Mouse (Mus musculus) embryonic facial prominence, embryonic 12.5 days (tissue): Measurements from ENCODE around the gene Mfap2. TPM values are rescaled to one million over a fixed set of nuclear protein-coding genes. Genes with fewer than 3 reads are reported as not detected.

Source experiments
- ATAC-seq: fragments of 200-750 bp; cut with Nextera tagmentation; 2 replicates; pipeline ENCODE4 v1.8.0; 2017; ENCODE audit not compliant: insufficient number of reproducible peaks, insufficient read depth, low FRiP score, low TSS enrichment
- H3K27ac ChIP-seq: fragments of 300-500 bp; sonication (generic); 2 replicates; pipeline ENCODE4 v1.5.1; 2016; ENCODE audit warnings: mild to moderate bottlenecking
- H3K27me3 ChIP-seq: fragments of 300-500 bp; sonication (generic); 2 replicates; pipeline ENCODE4 v1.6.1; 2016; ENCODE audit warnings: mild to moderate bottlenecking, moderate library complexity
- H3K36me3 ChIP-seq: fragments of 300-500 bp; sonication (generic); 2 replicates; pipeline ENCODE4 v1.6.1; 2016; ENCODE audit warnings: mild to moderate bottlenecking
- H3K4me1 ChIP-seq: fragments of 300-500 bp; sonication (generic); 2 replicates; pipeline ENCODE4 v1.6.1; 2016
- H3K4me2 ChIP-seq: fragments of 300-500 bp; sonication (generic); replicated peaks from 2 replicates; pipeline ENCODE4 v1.6.1; 2016; ENCODE audit warnings: mild to moderate bottlenecking, moderate library complexity
- H3K4me3 ChIP-seq: fragments of 300-500 bp; sonication (generic); 2 replicates; pipeline ENCODE4 v1.5.1; 2016; ENCODE audit warnings: mild to moderate bottlenecking
- H3K9ac ChIP-seq: fragments of 300-500 bp; sonication (generic); 2 replicates; pipeline ENCODE4 v1.6.1; 2016; ENCODE audit warnings: mild to moderate bottlenecking, moderate library complexity
- H3K9me3 ChIP-seq: fragments of 300-500 bp; sonication (generic); 2 replicates; pipeline ENCODE4 v1.6.1; 2016; ENCODE audit warnings: mild to moderate bottlenecking, moderate library complexity
- WGBS: fragments of 180-500 bp; shearing (Covaris S2); methylation state at CpG from one replicate; pipeline ENCODE4 v1.1.7; 2016; 5-methylcytosine and 5-hydroxymethylcytosine counted together
- polyA plus RNA-seq: library from polyadenylated mRNA; unstranded; fragments of >200 nt; fragmentation: Nextera tagmentation; extraction: Ambion mirVana; gene quantifications from 2 replicates; pipeline ENCODE4 v1.2.1, GENCODE M21; 2016

Gene Mfap2
- polyA plus RNA-seq, 1 experiment from 2014 or later, result 646 TPM

- Histone ChIP-seq H3K27me3 (no peaks in the 10 kb centered on the region), H3K27ac (no peak overlapping the region), H3K9me3 (no peaks in the 10 kb centered on the region), H3K9ac (no peak overlapping the region), H3K4me3 (no peak overlapping the region), H3K36me3 (peaks cover 18% of the 10 kb centered on the region), H3K4me2 (no peak overlapping the region), H3K4me1 (peaks cover 17% of the 10 kb centered on the region)
- 92% methylated on average over 14 of the region's 14 CpGs for WGBS
- no peak for ATAC-seq
Measured at GRCm38 (mm10) chr4:140989447-140989846, 20.8 kb upstream of the Mfap2 start.

GRCm38 (mm10) chr4:140992215-140992614, 18.0 kb upstream of the Mfap2 start:
- Histone ChIP-seq H3K4me3 (no peak overlapping the region), H3K4me1 (peaks cover 17% of the 10 kb centered on the region), H3K27ac (no peak overlapping the region), H3K9ac (no peak overlapping the region), H3K4me2 (no peak overlapping the region), H3K9me3 (no peaks in the 10 kb centered on the region), H3K36me3 (peaks cover 46% of the 10 kb centered on the region), H3K27me3 (no peaks in the 10 kb centered on the region)
- ATAC-seq, result no peak
- WGBS, result 76% methylated on average over 20 of the region's 20 CpGs

DNA sequence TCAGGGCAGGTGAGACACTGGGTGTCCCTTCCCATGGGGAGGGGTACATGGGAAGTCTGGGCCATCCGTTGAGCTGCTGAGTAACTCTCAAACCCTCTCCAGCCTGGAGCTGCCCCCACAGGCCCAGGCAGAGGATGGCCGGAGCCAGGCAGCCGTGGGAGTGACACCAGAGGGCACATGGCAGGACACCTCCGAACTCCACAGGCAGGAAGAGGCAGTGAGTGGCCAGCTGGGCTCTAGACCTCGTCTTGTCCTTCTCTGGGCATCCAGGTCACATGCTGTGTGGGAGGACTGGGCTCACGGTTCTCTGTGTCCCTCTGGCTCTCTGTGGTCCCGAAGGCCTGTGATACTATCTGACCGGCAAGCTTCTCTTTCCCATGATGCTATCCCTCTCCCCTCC, 16.4 kb upstream of the Mfap2 start:
- H3K9me3 ChIP-seq, result no peaks in the 10 kb centered on the region
- WGBS, result 82% methylated on average over 8 of the region's 8 CpGs
- H3K27ac ChIP-seq, result no peak overlapping the region
- no peak overlapping the region for H3K9ac ChIP-seq
- H3K4me3 ChIP-seq, result no peak overlapping the region
- H3K4me1 ChIP-seq, result 0 out of 2 replicates have a peak, but pooled peaks cover 3% of the 10 kb centered on the region
- no peaks in the 10 kb centered on the region for H3K27me3 ChIP-seq
- ATAC-seq, result no peak
- H3K36me3 ChIP-seq, result peaks cover 59% of the 10 kb centered on the region
- no peak overlapping the region for H3K4me2 ChIP-seq

DNA sequence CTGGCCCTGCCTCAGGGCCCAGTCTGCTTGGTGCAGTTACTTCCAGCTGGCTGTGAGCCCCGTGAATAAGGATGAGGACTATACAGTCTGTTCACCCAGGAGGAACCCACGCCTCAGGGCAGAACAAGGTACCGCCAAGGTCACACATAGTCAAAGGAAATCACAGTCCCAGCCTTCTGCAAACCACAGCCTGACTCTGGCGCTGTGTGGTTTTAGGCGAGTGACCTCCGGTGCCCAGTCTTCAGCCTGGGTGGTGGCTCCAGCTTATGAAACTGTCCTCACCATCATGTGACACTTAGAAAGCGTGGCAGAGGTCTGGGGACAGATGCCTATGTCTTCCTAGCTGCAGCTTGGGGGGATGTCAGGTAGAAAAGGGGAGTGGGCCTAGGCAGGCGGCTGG, 14.4 kb upstream of the Mfap2 start:
- H3K9ac ChIP-seq, result no peak overlapping the region
- no peak overlapping the region for H3K4me3 ChIP-seq
- no peaks in the 10 kb centered on the region for H3K4me1 ChIP-seq
- H3K27me3 ChIP-seq, result no peaks in the 10 kb centered on the region
- H3K27ac ChIP-seq, result no peak overlapping the region
- no peaks in the 10 kb centered on the region for H3K9me3 ChIP-seq
- H3K36me3 ChIP-seq, result peaks cover 77% of the 10 kb centered on the region
- no peak for ATAC-seq
- 86% methylated on average over 8 of the region's 8 CpGs for WGBS
- no peak overlapping the region for H3K4me2 ChIP-seq

DNA sequence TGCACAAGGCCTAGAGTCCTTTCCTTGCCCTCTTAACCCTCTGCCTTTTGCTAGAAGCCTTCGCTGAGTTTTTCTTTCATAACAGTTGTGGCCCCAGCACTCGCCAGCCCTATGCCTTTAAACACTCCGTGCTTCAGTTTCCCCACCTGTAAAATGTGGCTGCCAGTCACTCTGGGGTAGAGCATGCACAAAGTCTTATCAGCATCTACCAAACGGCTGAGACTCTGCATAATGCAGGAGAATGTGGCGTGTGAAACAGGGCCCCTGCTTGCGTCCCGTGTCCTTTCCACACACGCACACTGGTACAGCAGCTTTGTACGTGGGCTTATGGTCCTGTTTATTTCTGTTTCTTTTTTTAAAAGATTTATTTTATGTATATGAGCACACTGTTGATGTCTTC, 13.4 kb upstream of the Mfap2 start:
- Histone ChIP-seq H3K27me3 (no peaks in the 10 kb centered on the region), H3K36me3 (peaks cover 87% of the 10 kb centered on the region), H3K9me3 (no peaks in the 10 kb centered on the region), H3K4me3 (no peak overlapping the region), H3K4me1 (no peaks in the 10 kb centered on the region), H3K4me2 (no peak overlapping the region), H3K9ac (no peak overlapping the region), H3K27ac (no peak overlapping the region)
- ATAC-seq, result no peak
- WGBS, result 95% methylated on average over 9 of the region's 9 CpGs

GRCm38 (mm10) chr4:141005983-141006382, 4.2 kb upstream of the Mfap2 start:
- Histone ChIP-seq H3K4me2 (no peak overlapping the region), H3K9me3 (no peaks in the 10 kb centered on the region), H3K36me3 (peaks cover 73% of the 10 kb centered on the region), H3K4me1 (0 out of 2 replicates have a peak, but pooled peaks cover 5% of the 10 kb centered on the region), H3K27ac (no peak overlapping the region), H3K27me3 (no peaks in the 10 kb centered on the region), H3K9ac (no peak overlapping the region), H3K4me3 (no peak overlapping the region)
- WGBS, result 83% methylated on average over 13 of the region's 13 CpGs
- no peak for ATAC-seq

- H3K4me1 ChIP-seq, result peaks cover 20% of the 10 kb centered on the region
- no peaks in the 10 kb centered on the region for H3K27me3 ChIP-seq
- H3K36me3 ChIP-seq, result peaks cover 58% of the 10 kb centered on the region
- 91% methylated on average over 8 of the region's 8 CpGs for WGBS
- no peak overlapping the region for H3K9ac ChIP-seq
- H3K4me3 ChIP-seq, result no peak overlapping the region
- ATAC-seq, result no peak
- no peak overlapping the region for H3K4me2 ChIP-seq
- no peaks in the 10 kb centered on the region for H3K9me3 ChIP-seq
- no peak overlapping the region for H3K27ac ChIP-seq
Measured at GRCm38 (mm10) chr4:141008028-141008427, 2.2 kb upstream of the Mfap2 start.

- peak; percentile 83 for ATAC-seq
- peaks cover 20% of the 10 kb centered on the region for H3K4me1 ChIP-seq
- no peaks in the 10 kb centered on the region for H3K9me3 ChIP-seq
- H3K27ac ChIP-seq, result peak overlapping the region; percentile 96
- peak overlapping the region; percentile 93 for H3K9ac ChIP-seq
- H3K4me3 ChIP-seq, result peak overlapping the region; percentile 71
- 1% methylated on average over 26 of the region's 26 CpGs for WGBS
- H3K27me3 ChIP-seq, result no peaks in the 10 kb centered on the region
- peaks cover 59% of the 10 kb centered on the region for H3K36me3 ChIP-seq
- H3K4me2 ChIP-seq, result peak overlapping the region; percentile 83
Measured at GRCm38 (mm10) chr4:141010526-141010925, 308 bp downstream of the Mfap2 start.

GRCm38 (mm10) chr4:141010941-141011429, 767 bp downstream of the Mfap2 start:
- H3K27me3 ChIP-seq, result no peaks in the 10 kb centered on the region
- ATAC-seq, result peak; percentile 42; the same call in 1 of the 2 replicates
- H3K4me3 ChIP-seq, result peak overlapping the region; percentile 71
- H3K4me1 ChIP-seq, result peaks cover 20% of the 10 kb centered on the region
- peaks cover 59% of the 10 kb centered on the region for H3K36me3 ChIP-seq
- H3K27ac ChIP-seq, result peak overlapping the region; percentile 96
- H3K4me2 ChIP-seq, result peak overlapping the region; percentile 83
- no peaks in the 10 kb centered on the region for H3K9me3 ChIP-seq
- WGBS, result 0% methylated on average over 17 of the region's 17 CpGs
- H3K9ac ChIP-seq, result peak overlapping the region; percentile 93

DNA sequence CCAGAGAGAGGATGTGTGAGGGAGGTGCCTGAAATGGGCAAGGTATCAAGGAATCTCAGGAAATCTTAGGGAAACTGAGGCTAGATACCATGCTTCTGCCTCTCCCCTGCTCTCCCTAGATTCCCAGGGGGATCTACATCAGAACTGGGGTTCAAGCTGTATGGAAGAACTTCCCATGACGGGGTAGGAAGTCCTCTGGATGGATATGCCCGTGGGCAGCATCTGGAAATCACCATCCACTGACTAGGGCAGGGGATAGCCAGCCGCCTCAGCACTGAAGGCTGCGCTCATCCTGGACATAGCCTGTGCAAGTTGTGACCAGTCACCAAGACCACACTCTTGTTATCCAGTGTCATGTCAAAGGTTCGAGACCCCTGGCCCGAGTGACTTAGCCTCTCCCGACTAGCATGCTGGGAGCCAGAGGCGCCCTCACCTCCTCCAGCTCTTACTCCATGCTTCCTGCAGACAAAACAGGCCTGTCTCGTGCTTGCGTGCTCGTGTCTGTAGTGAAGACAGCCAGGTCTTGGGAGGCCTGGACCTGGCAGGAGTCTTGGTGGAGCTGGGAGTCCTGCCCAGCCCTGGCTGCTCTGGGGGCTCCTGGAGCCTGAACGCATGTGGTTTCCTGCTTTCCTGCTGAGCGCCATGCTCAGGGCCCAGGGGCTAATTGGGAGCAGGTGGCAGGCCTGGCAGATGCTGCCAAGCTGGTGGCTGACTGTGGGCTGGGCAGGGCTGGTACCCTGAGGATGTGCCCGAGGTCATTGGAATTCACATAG, 1.5 kb downstream of the Mfap2 start:
- Histone ChIP-seq H3K4me1 (peaks cover 22% of the 10 kb centered on the region), H3K36me3 (peaks cover 59% of the 10 kb centered on the region), H3K27ac (peak overlapping the region; percentile 96), H3K9me3 (no peaks in the 10 kb centered on the region), H3K27me3 (no peaks in the 10 kb centered on the region), H3K4me2 (peak overlapping the region; percentile 83), H3K9ac (peak overlapping the region; percentile 93), H3K4me3 (peak overlapping the region; percentile 71)
- no peak for ATAC-seq
- 21% methylated on average over 14 of the region's 14 CpGs for WGBS

- H3K27me3 ChIP-seq, result no peaks in the 10 kb centered on the region
- ATAC-seq, result no peak
- H3K4me2 ChIP-seq, result peak overlapping the region; percentile 83
- peak overlapping the region; percentile 71; the same call in 1 of the 2 replicates for H3K4me3 ChIP-seq
- H3K36me3 ChIP-seq, result peaks cover 59% of the 10 kb centered on the region
- H3K9ac ChIP-seq, result peak overlapping the region; percentile 9; the same call in 1 of the 2 replicates
- peak overlapping the region; percentile 96 for H3K27ac ChIP-seq
- H3K4me1 ChIP-seq, result peaks cover 30% of the 10 kb centered on the region
- 79% methylated on average over 10 of the region's 10 CpGs for WGBS
- H3K9me3 ChIP-seq, result no peaks in the 10 kb centered on the region
Measured at GRCm38 (mm10) chr4:141012558-141012957, 2.3 kb downstream of the Mfap2 start.

- H3K9ac ChIP-seq, result no peak overlapping the region
- peaks cover 30% of the 10 kb centered on the region for H3K4me1 ChIP-seq
Measured at GRCm38 (mm10) chr4:141014114-141014513, 3.9 kb downstream of the Mfap2 start.

More at GRCm38 (mm10) chr4:141014114-141014513, 3.9 kb downstream of the Mfap2 start:
- no peak for ATAC-seq
- H3K4me2 ChIP-seq, result no peak overlapping the region
- peaks cover 61% of the 10 kb centered on the region for H3K36me3 ChIP-seq
- WGBS, result 73% methylated on average over 8 of the region's 8 CpGs
- H3K9me3 ChIP-seq, result no peaks in the 10 kb centered on the region
- no peak overlapping the region for H3K4me3 ChIP-seq
- peak overlapping the region; percentile 1; the same call in 1 of the 2 replicates for H3K27ac ChIP-seq
- H3K27me3 ChIP-seq, result no peaks in the 10 kb centered on the region
